ENCODE assay signal across 35 mouse cellular contexts in genomic region chr2:77099814-77100213, GRCm38 (mm10).
"Had no signal": no experiment of that assay in that cellular context is flagged by ENCODE, and none has a peak within 500 bp of the region (broad histone marks: within the 10 kb centered on the region; RNA-seq: fewer than 3 reads in every experiment).

No protein-coding gene starts in this region.

- H3K4me3 ChIP-seq: heart, adult 2 months; heart, embryonic 10.5 days; heart, embryonic 12.5 days; heart, embryonic 13.5 days; heart, embryonic 15.5 days; hindbrain, embryonic 10.5 days; hindbrain, embryonic 12.5 days; hindbrain, embryonic 13.5 days; hindbrain, embryonic 15.5 days; intestine, embryonic 15.5 days; kidney, embryonic 15.5 days; layer of hippocampus, adult 2 months had no signal

- H3K27ac ChIP-seq: heart, adult 2 months; heart, embryonic 10.5 days; heart, embryonic 13.5 days; heart, embryonic 15.5 days; hindbrain, embryonic 10.5 days; hindbrain, embryonic 12.5 days; hindbrain, embryonic 13.5 days; hindbrain, embryonic 14.5 days; hindbrain, embryonic 15.5 days; hindbrain, postnatal 0 days; intestine, embryonic 15.5 days; kidney, embryonic 15.5 days; kidney, postnatal 0 days had no signal

- H3K4me1 ChIP-seq: heart, embryonic 10.5 days; heart, embryonic 12.5 days; heart, embryonic 13.5 days; heart, embryonic 15.5 days; hindbrain, embryonic 10.5 days; hindbrain, embryonic 12.5 days; hindbrain, embryonic 13.5 days; hindbrain, embryonic 15.5 days; intestine, embryonic 15.5 days; kidney, embryonic 15.5 days had no signal

- ATAC-seq: hindbrain, embryonic 16.5 days; hindbrain, postnatal 0 days; inflammation-experienced regulatory T-cells, adult 6 months; intestine, embryonic 15.5 days; intestine, embryonic 16.5 days; intestine, postnatal 0 days had no signal

- H3K9ac ChIP-seq: heart, embryonic 12.5 days; heart, embryonic 13.5 days; heart, embryonic 15.5 days; hindbrain, embryonic 12.5 days; hindbrain, embryonic 13.5 days; hindbrain, embryonic 14.5 days; hindbrain, embryonic 15.5 days; intestine, embryonic 15.5 days; kidney, embryonic 15.5 days had no signal

- H3K36me3 ChIP-seq: hindbrain, embryonic 10.5 days; hindbrain, embryonic 12.5 days; hindbrain, embryonic 13.5 days; hindbrain, embryonic 15.5 days; intestine, embryonic 15.5 days; kidney, embryonic 15.5 days had no signal

- H3K27me3 ChIP-seq: heart, embryonic 12.5 days; heart, embryonic 13.5 days; heart, embryonic 15.5 days; hindbrain, embryonic 12.5 days; hindbrain, embryonic 13.5 days; hindbrain, embryonic 15.5 days; intestine, embryonic 15.5 days; kidney, embryonic 15.5 days had no signal

- H3K4me2 ChIP-seq: heart, embryonic 11.5 days; heart, embryonic 12.5 days; heart, embryonic 13.5 days; heart, embryonic 15.5 days; hindbrain, embryonic 12.5 days; hindbrain, embryonic 13.5 days; hindbrain, embryonic 14.5 days; hindbrain, embryonic 15.5 days; intestine, embryonic 15.5 days; kidney, embryonic 15.5 days had no signal

- H3K9me3 ChIP-seq: heart, embryonic 10.5 days; heart, embryonic 12.5 days; heart, embryonic 15.5 days; hindbrain, embryonic 10.5 days; hindbrain, embryonic 12.5 days; hindbrain, embryonic 13.5 days; hindbrain, embryonic 15.5 days; intestine, embryonic 15.5 days; kidney, embryonic 15.5 days had no signal

- DNase-seq: heart, adult 2 months; heart, postnatal 10 days; heart, postnatal 14 days; heart, postnatal 36 days; heart, postnatal 4 days; kidney, adult 11 months; kidney, adult 18-20 months; kidney, adult 2 months; kidney, adult 8-10 months; kidney, adult 9 months; kidney, postnatal 10 days; kidney, postnatal 14 days; kidney, postnatal 25 days; kidney, postnatal 36 days; kidney, postnatal 4 days; layer of hippocampus, adult 9-11 months had no signal
